Mouse (Mus musculus): ENCODE data around the gene Stk11ip. TPM values are rescaled to one million over a fixed set of nuclear protein-coding genes. Genes with fewer than 3 reads are reported as not detected.
A peak's percentile ranks its signal among the peaks of the same experiment; 100 is the strongest.

Stk11ip gene
- polyA plus RNA-seq, 1 experiment from 2014 or later = 10.5 TPM

DNA sequence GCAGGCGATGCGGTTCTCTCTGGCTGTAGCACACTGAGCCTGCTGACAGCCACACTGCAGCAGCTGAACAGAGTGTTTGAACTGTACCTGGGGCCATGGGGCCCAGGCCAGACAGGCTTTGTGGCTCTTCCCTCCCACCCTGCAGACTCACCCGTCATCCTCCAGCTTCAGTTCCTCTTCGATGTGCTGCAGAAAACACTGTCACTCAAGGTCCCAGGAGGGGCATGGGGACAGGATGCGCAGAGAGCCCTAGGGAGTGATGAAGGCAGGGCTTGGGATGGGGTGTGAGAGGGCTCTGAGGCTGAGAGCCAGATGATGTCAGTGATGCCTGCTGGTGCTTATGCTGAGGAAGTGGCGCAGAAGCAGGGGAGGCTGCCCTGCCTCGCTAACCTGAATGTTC is 3.4 kb downstream of the Stk11ip start:
- ATAC-seq = no peak
- no peak overlapping the region for H3K27ac ChIP-seq
- peaks cover 33% of the 10 kb centered on the region for H3K36me3 ChIP-seq
- peaks cover 20% of the 10 kb centered on the region for H3K4me1 ChIP-seq
- no peak overlapping the region for H3K4me3 ChIP-seq
- no peaks in the 10 kb centered on the region for H3K9me3 ChIP-seq (replicated peaks)
- H3K27me3 ChIP-seq (replicated peaks) = no peaks in the 10 kb centered on the region
- no peak overlapping the region for H3K9ac ChIP-seq
- WGBS (ENCODE audit: insufficient replicate concordance) = 68% methylated on average over 7 of the region's 7 CpGs
- H3K4me2 ChIP-seq = no peak overlapping the region

DNA sequence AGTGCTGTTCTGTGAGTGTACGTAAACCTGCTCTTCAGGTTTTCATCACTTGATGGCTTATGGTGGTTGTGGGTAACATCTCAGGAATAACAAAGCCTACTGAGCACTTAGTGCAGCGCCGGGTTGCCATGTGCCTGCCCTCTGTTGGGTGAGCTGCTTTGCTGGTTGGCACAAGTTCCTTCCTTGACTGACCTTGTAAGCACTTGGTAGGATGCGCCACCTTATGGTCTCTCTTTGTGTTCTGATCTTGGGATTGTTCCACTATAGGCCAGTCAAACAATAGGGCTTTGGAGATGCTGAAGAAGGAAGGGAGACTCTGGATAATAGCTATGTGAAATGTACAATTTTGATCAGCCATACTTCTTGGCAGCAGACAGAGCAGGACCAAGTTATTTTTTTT is 9.2 kb downstream of the Stk11ip start:
- WGBS (ENCODE audit: insufficient replicate concordance) = 76% methylated on average over 4 of the region's 4 CpGs
- H3K4me2 ChIP-seq = no peak overlapping the region
- H3K27ac ChIP-seq = no peak overlapping the region
- peaks cover 60% of the 10 kb centered on the region for H3K36me3 ChIP-seq
- H3K27me3 ChIP-seq (replicated peaks) = no peaks in the 10 kb centered on the region
- no peak overlapping the region for H3K4me3 ChIP-seq
- no peaks in the 10 kb centered on the region for H3K9me3 ChIP-seq (replicated peaks)
- H3K4me1 ChIP-seq = no peaks in the 10 kb centered on the region
- no peak for ATAC-seq
- H3K9ac ChIP-seq = no peak overlapping the region

DNA sequence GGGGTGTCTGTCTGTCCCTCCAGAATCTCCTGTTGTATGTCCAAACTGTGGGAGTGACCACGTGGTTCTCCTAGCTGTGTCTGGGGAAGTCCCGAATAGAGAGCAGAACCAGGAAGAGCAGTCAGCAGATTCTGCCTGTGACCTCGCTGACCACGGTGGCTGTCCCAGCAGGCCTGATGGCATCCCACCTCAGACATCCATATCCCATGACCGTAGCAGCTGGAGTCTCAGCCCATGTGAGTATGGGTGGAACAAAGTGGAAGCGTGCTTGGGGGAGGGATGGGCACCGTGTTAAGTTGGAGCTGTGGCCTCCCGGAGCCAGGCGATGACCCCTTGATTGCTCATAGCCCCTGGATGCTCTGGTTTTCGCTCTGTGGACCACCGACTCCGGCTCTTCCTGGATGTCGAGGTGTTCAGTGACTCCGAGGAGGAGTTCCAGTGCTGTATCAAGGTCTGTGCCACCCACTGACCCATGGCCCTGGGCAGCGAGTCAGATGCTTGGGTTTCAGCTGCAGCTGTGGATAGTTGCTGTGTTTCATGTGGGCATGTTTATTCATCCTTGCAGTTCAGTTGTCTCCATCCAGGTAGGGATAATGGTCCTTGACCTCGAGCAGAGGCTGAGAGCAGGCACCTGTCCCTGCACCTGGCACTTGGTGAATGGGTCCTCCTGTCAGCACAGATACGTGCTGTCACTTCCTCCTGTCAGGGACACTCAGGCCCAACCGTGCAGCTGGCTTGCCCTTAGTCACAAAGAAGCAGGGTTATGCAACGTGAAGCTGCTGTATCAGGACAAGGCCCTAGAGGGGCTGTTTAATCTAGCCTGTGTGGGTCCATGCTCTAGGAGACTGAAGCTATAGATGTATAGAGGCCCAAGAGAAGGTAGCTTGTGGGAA is 11.2 kb downstream of the Stk11ip start:
- Histone ChIP-seq H3K4me3 (no peak overlapping the region), H3K27ac (no peak overlapping the region), H3K9me3 (replicated peaks) (no peaks in the 10 kb centered on the region), H3K4me2 (no peak overlapping the region), H3K9ac (no peak overlapping the region), H3K4me1 (no peaks in the 10 kb centered on the region), H3K27me3 (replicated peaks) (no peaks in the 10 kb centered on the region), H3K36me3 (peaks cover 55% of the 10 kb centered on the region)
- WGBS (ENCODE audit: insufficient replicate concordance) = 72% methylated on average over 19 of the region's 19 CpGs
- no peak for ATAC-seq

DNA sequence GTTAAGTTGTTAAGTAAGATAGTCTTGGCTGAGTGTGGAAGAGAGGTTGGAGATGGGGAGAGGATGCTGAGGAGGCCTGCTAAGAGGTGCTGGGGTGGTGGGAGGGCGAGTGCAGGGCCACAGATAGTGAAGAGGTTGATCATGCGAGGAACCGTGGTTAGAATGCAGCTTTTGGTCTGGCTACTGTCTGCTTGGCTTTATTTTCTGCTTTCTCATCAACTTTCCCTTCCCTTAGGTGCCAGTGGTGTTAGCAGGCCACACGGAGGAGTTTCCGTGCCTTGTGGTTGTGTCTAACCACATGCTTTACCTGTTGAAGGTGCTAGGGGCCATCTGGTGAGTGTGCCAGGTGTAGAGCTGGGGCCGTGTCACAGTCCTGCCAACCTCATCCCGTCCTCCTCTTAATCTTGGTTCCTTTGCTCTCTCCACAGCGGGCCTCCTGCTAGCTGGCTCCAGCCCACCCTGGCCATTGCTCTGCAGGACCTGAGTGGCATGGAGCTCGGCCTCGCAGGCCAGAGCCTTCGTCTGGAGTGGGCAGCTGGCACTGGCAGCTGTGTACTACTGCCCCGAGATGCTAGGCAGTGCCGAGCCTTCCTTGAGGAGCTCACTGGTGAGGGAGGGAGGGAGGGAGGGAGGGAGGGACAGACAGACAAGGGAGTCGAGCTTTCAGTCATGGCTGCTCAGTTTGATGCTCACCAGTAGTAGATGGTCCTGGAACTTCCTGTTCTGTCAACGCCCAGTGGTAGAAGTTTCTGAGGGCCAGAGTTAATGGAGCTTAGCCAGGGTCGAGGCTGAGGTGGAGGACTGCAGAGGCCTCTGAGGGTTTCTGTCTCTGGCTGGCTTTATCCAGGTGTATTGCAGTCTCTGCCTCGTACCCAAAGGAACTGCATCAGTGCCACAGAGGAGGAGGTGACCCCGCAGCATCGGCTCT is 12.3 kb downstream of the Stk11ip start:
- Histone ChIP-seq H3K4me1 (no peaks in the 10 kb centered on the region), H3K9me3 (replicated peaks) (no peaks in the 10 kb centered on the region), H3K4me3 (no peak overlapping the region), H3K27me3 (replicated peaks) (no peaks in the 10 kb centered on the region), H3K36me3 (peaks cover 48% of the 10 kb centered on the region), H3K27ac (no peak overlapping the region), H3K4me2 (no peak overlapping the region), H3K9ac (no peak overlapping the region)
- 75% methylated on average over 19 of the region's 19 CpGs for WGBS (ENCODE audit: insufficient replicate concordance)
- no peak for ATAC-seq

DNA sequence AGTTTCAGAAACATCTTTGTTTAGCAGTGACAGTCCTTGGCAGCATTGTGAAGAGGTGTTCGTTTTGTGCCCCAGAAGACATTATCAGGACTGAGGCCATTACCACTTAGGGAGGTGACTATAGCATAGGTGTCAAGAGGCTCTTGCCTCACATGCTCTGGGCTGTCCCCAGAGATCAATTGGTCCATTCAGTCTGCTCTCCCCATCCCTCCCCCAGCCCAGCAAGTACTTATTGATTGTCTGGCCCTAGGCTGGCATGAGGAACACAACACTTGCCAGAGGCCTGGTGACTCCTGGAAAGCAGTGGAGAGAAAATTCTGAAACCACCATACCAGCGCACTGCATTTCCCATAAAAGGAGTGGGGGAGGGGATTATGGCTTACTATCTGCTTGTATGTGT is 16.3 kb downstream of the Stk11ip start:
- Histone ChIP-seq H3K9ac (no peak overlapping the region), H3K4me2 (no peak overlapping the region), H3K36me3 (peaks cover 34% of the 10 kb centered on the region), H3K9me3 (replicated peaks) (no peaks in the 10 kb centered on the region), H3K4me3 (no peak overlapping the region), H3K27ac (no peak overlapping the region), H3K27me3 (replicated peaks) (no peaks in the 10 kb centered on the region), H3K4me1 (no peaks in the 10 kb centered on the region)
- no peak for ATAC-seq
- 64% methylated on average over 2 of the region's 2 CpGs for WGBS (ENCODE audit: insufficient replicate concordance)

DNA sequence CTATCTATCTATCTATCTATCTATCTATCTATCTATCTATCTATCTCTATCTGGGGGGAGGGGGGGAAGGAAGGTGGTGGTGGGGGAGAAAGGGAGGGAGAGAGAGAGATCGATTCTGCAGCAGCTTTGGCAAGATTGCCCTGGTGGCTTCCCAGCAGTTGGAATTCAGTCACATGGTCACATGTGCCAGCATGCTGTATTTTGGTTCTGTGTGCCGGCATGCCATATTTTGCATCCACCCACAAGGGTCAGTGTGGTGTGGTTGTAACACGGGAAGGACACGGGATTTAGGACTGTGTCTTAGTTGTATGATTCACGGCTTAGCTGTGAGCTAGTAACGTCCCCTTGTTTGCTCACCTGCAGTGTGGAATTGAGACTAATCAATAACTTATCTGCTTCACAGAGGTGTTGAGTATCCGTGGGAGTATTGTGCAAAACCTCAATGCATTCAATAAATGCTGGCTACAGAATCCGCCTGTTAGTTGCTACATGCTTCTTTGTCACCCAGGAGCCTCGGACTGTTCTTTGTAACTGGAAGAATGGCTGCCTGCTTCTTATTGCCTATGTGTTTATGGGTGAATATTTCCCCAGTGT is 17.4 kb downstream of the Stk11ip start:
- 63% methylated on average over 9 of the region's 9 CpGs for WGBS (ENCODE audit: insufficient replicate concordance)
- Histone ChIP-seq H3K27me3 (replicated peaks) (no peaks in the 10 kb centered on the region), H3K27ac (no peak overlapping the region), H3K9ac (no peak overlapping the region), H3K4me2 (no peak overlapping the region), H3K36me3 (peaks cover 26% of the 10 kb centered on the region), H3K9me3 (replicated peaks) (no peaks in the 10 kb centered on the region), H3K4me1 (no peaks in the 10 kb centered on the region), H3K4me3 (no peak overlapping the region)
- no peak for ATAC-seq

DNA sequence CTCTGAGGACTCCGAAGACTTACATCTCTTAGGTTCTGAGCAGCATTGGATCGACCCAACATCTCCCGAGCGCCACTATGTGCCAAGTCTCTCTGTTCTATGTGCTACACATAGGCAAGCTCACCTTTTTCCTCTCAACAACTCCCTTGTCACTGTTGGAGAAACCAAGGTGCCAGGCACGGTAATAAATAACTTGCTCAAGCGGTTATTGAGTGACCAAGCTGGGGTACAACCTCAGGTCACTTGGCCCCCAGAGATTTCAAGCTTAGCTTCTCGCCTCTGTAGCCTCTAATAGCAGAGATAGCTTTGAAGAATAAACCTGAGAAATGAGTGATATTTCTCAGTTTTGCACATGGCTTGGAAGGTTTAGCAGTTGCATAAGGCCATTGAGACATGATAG is 20.2 kb downstream of the Stk11ip start:
- peaks cover 2% of the 10 kb centered on the region; the same call in 1 of the 2 replicates for H3K36me3 ChIP-seq
- H3K27me3 ChIP-seq (replicated peaks) = peaks cover 24% of the 10 kb centered on the region
- no peak overlapping the region for H3K4me3 ChIP-seq
- no peak overlapping the region for H3K4me2 ChIP-seq
- H3K9ac ChIP-seq = no peak overlapping the region
- H3K9me3 ChIP-seq (replicated peaks) = no peaks in the 10 kb centered on the region
- no peak overlapping the region for H3K27ac ChIP-seq
- ATAC-seq = no peak
- 0 out of 2 replicates have a peak, but pooled peaks cover under 1% of the 10 kb centered on the region for H3K4me1 ChIP-seq
- 71% methylated on average over 7 of the region's 7 CpGs for WGBS (ENCODE audit: insufficient replicate concordance)

DNA sequence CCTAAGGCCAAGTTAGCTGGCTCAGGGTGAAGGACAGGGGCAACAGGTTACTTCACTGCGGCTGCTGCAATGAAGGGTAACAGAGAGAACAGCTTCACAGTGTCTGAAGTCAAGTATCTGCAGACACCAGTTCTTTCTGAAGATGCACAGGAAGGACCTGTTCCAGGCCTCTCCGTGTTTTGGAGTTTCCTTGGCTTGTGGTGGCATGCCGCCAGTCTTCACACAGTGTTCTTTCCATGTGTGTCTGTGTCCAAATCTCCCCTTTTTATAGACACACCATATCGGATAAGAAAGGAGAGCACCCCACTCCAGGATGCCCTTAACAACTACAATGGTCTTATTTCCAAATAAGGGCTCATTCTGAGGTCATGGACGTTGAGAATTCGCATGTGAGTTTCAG is 23.0 kb downstream of the Stk11ip start:
- WGBS (ENCODE audit: insufficient replicate concordance) = 61% methylated on average over 6 of the region's 6 CpGs
- ATAC-seq = no peak
- H3K4me1 ChIP-seq = peaks cover 4% of the 10 kb centered on the region; the same call in 1 of the 2 replicates
- no peaks in the 10 kb centered on the region for H3K36me3 ChIP-seq
- H3K9me3 ChIP-seq (replicated peaks) = no peaks in the 10 kb centered on the region
- H3K27ac ChIP-seq = no peak overlapping the region
- H3K4me2 ChIP-seq = no peak overlapping the region
- no peak overlapping the region for H3K4me3 ChIP-seq
- no peak overlapping the region for H3K9ac ChIP-seq
- peaks cover 50% of the 10 kb centered on the region for H3K27me3 ChIP-seq (replicated peaks)

DNA sequence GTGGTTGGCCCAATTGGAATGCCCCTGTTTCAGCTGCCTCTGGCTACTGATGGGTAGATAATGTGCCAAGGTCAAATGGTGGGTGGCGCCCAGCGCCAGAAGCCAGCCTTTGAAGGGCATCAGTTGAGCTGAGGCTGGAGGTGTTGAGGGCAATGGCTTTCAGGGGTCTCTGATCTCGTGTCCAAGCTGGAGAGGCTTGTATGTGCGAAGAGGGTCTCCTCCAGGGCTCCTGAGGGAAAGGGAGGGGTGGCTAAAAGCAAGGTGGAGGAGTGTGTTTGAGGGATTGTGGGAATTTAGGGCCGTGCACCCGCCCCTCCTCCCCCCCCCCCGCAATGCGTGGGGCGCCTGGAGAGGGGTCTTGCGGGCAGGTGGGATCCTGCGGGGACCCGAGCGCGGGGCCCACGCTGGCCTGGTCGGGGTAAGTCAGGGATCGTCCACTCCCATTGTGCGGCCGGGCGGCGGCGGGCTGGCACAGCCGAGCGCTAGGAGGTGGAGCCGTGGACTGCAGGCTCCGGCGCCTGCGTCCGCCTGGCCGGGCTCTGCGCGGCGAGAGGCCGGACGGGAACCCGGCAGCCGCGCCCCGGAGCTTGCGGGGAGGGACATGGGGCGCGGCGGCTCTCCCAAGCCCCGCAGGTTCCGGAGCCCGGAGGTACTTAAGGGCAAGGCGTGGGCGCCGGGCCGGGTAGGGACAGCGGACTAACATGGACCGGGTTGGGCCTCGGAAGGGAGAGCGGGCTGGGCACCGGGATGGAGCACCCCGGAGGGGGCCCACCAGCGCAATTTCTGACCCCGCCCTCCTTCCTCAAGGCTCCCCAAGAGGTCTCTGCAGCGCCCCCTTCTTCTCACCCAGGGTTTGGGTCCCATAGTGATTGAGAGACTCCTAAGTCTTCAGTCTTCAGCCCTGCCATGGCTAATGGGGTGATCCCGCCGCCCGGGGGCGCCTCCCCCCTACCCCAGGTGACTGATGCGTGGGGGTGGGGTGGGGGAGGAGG is 24.9 kb downstream of the Stk11ip start, which contains the start of gene Slc4a3:
TSS of gene Slc4a3 (plus strand) at position 302 of the 992 bp plus-strand sequence.
- Histone ChIP-seq H3K27ac (no peak within 1 kb of the TSS), H3K4me2 (peak within 1 kb of the TSS; percentile 56), H3K9me3 (replicated peaks) (no peaks in the 10 kb centered on the region), H3K9ac (peak within 1 kb of the TSS; percentile 23), H3K27me3 (replicated peaks) (peaks cover 60% of the 10 kb centered on the region), H3K4me3 (peak within 1 kb of the TSS; percentile 44), H3K36me3 (no peaks in the 10 kb centered on the region), H3K4me1 (peaks cover 4% of the 10 kb centered on the region; the same call in 1 of the 2 replicates)
- 2% methylated on average over 50 of the region's 64 CpGs for WGBS (ENCODE audit: insufficient replicate concordance)
- peak; percentile 38; the same call in 1 of the 2 replicates for ATAC-seq

DNA sequence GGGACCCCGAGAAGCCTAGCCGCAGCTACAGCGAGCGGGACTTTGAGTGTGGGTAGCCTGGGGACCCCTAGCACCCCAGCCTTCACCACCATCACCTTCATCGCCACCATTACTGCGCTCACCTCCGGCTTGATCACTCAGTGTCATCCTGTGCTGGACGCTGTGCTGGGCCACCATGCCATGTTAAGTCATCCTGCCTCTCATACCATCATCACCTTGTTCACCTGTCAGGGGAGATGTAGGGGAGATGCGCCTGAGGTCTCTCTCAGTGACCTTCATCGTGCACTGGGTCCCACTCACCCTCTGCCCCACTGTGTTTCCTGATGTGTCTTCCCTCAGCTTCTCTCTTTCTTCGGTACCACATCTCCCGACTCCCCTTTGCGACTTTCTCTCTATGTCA is 26.0 kb downstream of the Stk11ip start:
- H3K4me2 ChIP-seq = no peak overlapping the region
- H3K36me3 ChIP-seq = no peaks in the 10 kb centered on the region; the same call in 1 of the 2 replicates
- ATAC-seq = no peak
- peaks cover 64% of the 10 kb centered on the region for H3K27me3 ChIP-seq (replicated peaks)
- H3K4me1 ChIP-seq = peaks cover 4% of the 10 kb centered on the region; the same call in 1 of the 2 replicates
- no peaks in the 10 kb centered on the region for H3K9me3 ChIP-seq (replicated peaks)
- H3K27ac ChIP-seq = no peak overlapping the region
- H3K4me3 ChIP-seq = no peak overlapping the region
- H3K9ac ChIP-seq = no peak overlapping the region
- 81% methylated on average over 13 of the region's 13 CpGs for WGBS (ENCODE audit: insufficient replicate concordance)

DNA sequence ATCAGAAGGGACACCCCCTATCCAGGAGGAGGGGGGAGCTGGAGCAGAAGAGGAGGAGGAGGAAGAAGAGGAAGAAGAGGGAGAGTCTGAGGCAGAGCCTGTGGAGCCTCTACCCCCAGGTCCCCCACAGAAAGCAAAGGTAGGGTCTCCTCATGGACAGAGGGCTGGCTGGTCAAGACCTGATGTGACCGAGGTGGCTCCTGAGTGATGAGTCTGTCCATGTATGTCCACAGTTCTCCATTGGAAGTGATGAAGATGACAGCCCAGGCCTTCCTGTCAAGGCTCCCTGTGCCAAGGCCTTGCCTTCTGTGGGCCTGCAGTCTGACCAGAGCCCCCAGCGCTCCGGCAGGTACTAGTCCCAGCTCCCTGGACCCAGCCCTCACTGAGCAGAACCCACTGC is 26.8 kb downstream of the Stk11ip start:
- Histone ChIP-seq H3K9ac (no peak overlapping the region), H3K4me2 (no peak overlapping the region), H3K4me1 (peaks cover 4% of the 10 kb centered on the region; the same call in 1 of the 2 replicates), H3K36me3 (no peaks in the 10 kb centered on the region; the same call in 1 of the 2 replicates), H3K9me3 (replicated peaks) (no peaks in the 10 kb centered on the region), H3K27me3 (replicated peaks) (peaks cover 64% of the 10 kb centered on the region), H3K4me3 (no peak overlapping the region), H3K27ac (no peak overlapping the region)
- ATAC-seq = no peak
- WGBS (ENCODE audit: insufficient replicate concordance) = 77% methylated on average over 3 of the region's 3 CpGs

All from liver, embryonic 12.5 days (tissue).